Mouse (Mus musculus) lung, postnatal 0 days (tissue): ENCODE measurements around the gene Serinc1.

Source experiments
- CTCF ChIP-seq: IDR thresholded peaks from 2 replicates; pipeline ENCODE4 v1.5.1; 2016; ENCODE audit warnings: antibody characterized with exemption, mild to moderate bottlenecking
- EP300 ChIP-seq: IDR thresholded peaks from 2 replicates; pipeline ENCODE4 v1.6.1; 2016; ENCODE audit warnings: antibody characterized with exemption, mild to moderate bottlenecking, control low read depth

DNA sequence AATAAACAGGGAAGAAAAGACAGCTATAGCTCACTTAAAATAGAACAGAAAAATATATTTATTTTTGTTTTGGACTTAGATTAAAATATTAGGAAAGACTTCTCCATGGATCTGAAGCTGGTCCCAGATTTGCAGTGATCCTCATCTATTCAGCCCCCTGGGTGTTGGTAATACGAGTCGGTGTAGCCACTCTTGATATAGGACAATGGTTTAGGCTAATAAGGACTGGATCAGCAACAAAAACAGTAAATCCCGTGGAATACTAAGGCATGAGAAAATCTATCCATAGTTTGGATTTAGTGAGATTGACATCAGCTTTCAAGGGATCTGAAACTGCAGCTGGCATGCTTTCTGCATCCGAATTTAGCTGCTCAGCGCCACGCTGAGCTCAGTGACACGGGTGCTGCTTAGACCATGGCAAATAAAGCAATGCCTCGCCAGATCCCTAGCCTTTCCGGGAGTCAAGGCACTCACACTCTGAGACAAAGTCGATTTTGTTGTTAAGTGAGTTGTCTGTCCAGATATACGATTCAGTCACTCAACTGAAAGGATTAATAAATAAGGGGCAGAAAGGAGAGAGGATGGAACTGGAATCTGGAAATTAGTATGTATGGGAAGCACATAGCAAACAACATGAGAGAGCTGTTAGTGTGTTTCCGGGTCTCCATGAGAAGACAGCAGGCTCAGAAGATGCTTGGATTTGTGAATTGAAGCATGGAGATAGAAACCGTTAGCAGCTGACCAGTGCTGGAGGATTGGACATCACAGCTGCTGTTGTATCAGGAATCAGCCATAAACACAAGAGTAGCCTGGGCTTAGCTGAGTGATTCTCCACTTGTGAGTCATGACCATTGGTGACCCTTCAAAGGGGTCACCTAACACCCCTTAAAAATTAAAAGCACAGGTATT is 36.9 kb upstream of the Serinc1 start:
- TF ChIP-seq CTCF = no peak
- TF ChIP-seq EP300 = no peak
